Mouse (Mus musculus) limb, embryonic 11.5 days (tissue): ENCODE measurements around the gene Arap1. TPM values are rescaled to one million over a fixed set of nuclear protein-coding genes. Genes with fewer than 3 reads are reported as not detected.

Source experiments
- ATAC-seq: fragments of 200-750 bp; cut with Nextera tagmentation; 2 replicates; pipeline ENCODE4 v1.8.0; 2017; ENCODE audit warnings: low read depth; ENCODE audit not compliant: insufficient number of reproducible peaks, low FRiP score, low TSS enrichment
- DNase-seq: peaks from one replicate; pipeline ENCODE4 v3.0.0-alpha.2; 2015; ENCODE audit warnings: low spot score
- H3K27ac ChIP-seq: fragments of 300-500 bp; sonication (generic); replicated peaks from 2 replicates; pipeline ENCODE4 v1.5.1; 2014; ENCODE audit warnings: low read depth, mild to moderate bottlenecking, low read length
- H3K27me3 ChIP-seq: fragments of 300-500 bp; sonication (generic); 2 replicates; pipeline ENCODE4 v1.6.1; 2014; ENCODE audit warnings: mild to moderate bottlenecking, low read length, mixed read lengths; ENCODE audit not compliant: control insufficient read depth, insufficient read depth
- H3K36me3 ChIP-seq: fragments of 300-500 bp; sonication (generic); 2 replicates; pipeline ENCODE4 v1.6.1; 2014; ENCODE audit warnings: mild to moderate bottlenecking, low read length, moderate library complexity, mixed read lengths; ENCODE audit not compliant: control insufficient read depth, insufficient read depth
- H3K4me1 ChIP-seq: fragments of 300-500 bp; sonication (generic); 2 replicates; pipeline ENCODE4 v1.6.1; 2014; ENCODE audit warnings: low read length, mixed read lengths; ENCODE audit not compliant: control insufficient read depth, insufficient read depth
- H3K4me2 ChIP-seq: fragments of 300-500 bp; sonication (generic); 2 replicates; pipeline ENCODE4 v1.6.1; 2014; ENCODE audit warnings: low read depth, mild to moderate bottlenecking, moderate library complexity; ENCODE audit not compliant: severe bottlenecking
- H3K4me3 ChIP-seq: fragments of 300-500 bp; sonication (generic); 2 replicates; pipeline ENCODE4 v1.5.1; 2014; ENCODE audit warnings: low read depth, low read length
- H3K9ac ChIP-seq: fragments of 300-500 bp; sonication (generic); 2 replicates; pipeline ENCODE4 v1.6.1; 2014; ENCODE audit warnings: mild to moderate bottlenecking, low read length
- H3K9me3 ChIP-seq: fragments of 300-500 bp; sonication (generic); 2 replicates; pipeline ENCODE4 v1.6.1; 2016; ENCODE audit warnings: low read length; ENCODE audit not compliant: control insufficient read depth
- WGBS: fragments of 180-500 bp; shearing (Covaris S2); extraction: QIAGEN DNeasy Blood & Tissue Kit; methylation state at CpG from one replicate; pipeline ENCODE4 v1.1.7; 2014; 5-methylcytosine and 5-hydroxymethylcytosine counted together
- polyA plus RNA-seq: library from polyadenylated mRNA; unstranded; fragments of >200 nt; fragmentation: Nextera tagmentation; extraction: Ambion mirVana; gene quantifications from 2 replicates; pipeline ENCODE4 v1.2.1, GENCODE M21; 2014

The Arap1 gene
- polyA plus RNA-seq, 1 experiment from 2014 or later, result 14.3 TPM

- 66% methylated on average over 3 of the region's 3 CpGs for WGBS
- no peak overlapping the region for H3K9ac ChIP-seq
- no peaks in the 10 kb centered on the region for H3K9me3 ChIP-seq
- no peaks in the 10 kb centered on the region for H3K36me3 ChIP-seq
- no peak overlapping the region for H3K4me2 ChIP-seq
- H3K4me1 ChIP-seq, result peaks cover 3% of the 10 kb centered on the region; the same call in 1 of the 2 replicates
- H3K27me3 ChIP-seq, result no peaks in the 10 kb centered on the region
- H3K27ac ChIP-seq, result no peak overlapping the region
- DNase-seq (no peak), ATAC-seq (no peak)
- H3K4me3 ChIP-seq, result no peak overlapping the region
Measured at GRCm38 (mm10) chr7:101356868-101357267, 9.0 kb downstream of the Arap1 start.

GRCm38 (mm10) chr7:101360406-101360805, 12.5 kb downstream of the Arap1 start:
- H3K4me1 ChIP-seq, result peaks cover 3% of the 10 kb centered on the region; the same call in 1 of the 2 replicates
- no peak overlapping the region for H3K27ac ChIP-seq
- no peak overlapping the region for H3K4me2 ChIP-seq
- ATAC-seq (no peak), DNase-seq (no peak)
- no peaks in the 10 kb centered on the region for H3K27me3 ChIP-seq
- H3K9ac ChIP-seq, result no peak overlapping the region
- WGBS, result 79% methylated on average over 3 of the region's 3 CpGs
- no peak overlapping the region for H3K4me3 ChIP-seq
- no peaks in the 10 kb centered on the region for H3K9me3 ChIP-seq
- no peaks in the 10 kb centered on the region for H3K36me3 ChIP-seq

- no peaks in the 10 kb centered on the region for H3K27me3 ChIP-seq
- ATAC-seq, result no peak
- no peak overlapping the region for H3K9ac ChIP-seq
- no peak overlapping the region for H3K27ac ChIP-seq
- no peak for DNase-seq
- no peak overlapping the region for H3K4me2 ChIP-seq
- H3K4me3 ChIP-seq, result no peak overlapping the region
- no peaks in the 10 kb centered on the region for H3K9me3 ChIP-seq
- H3K4me1 ChIP-seq, result peaks cover 3% of the 10 kb centered on the region; the same call in 1 of the 2 replicates
- WGBS, result 90% methylated on average over 4 of the region's 4 CpGs
- no peaks in the 10 kb centered on the region for H3K36me3 ChIP-seq
Measured at GRCm38 (mm10) chr7:101361021-101361420, 13.2 kb downstream of the Arap1 start.

GRCm38 (mm10) chr7:101361767-101362166, 13.9 kb downstream of the Arap1 start:
- Histone ChIP-seq H3K27ac (no peak overlapping the region), H3K27me3 (no peaks in the 10 kb centered on the region), H3K4me3 (no peak overlapping the region), H3K4me1 (peaks cover 3% of the 10 kb centered on the region; the same call in 1 of the 2 replicates), H3K4me2 (no peak overlapping the region), H3K9me3 (no peaks in the 10 kb centered on the region), H3K36me3 (no peaks in the 10 kb centered on the region), H3K9ac (peak overlapping the region; percentile 17; the same call in 1 of the 2 replicates)
- ATAC-seq, result no peak
- DNase-seq, result no peak
- 61% methylated on average over 4 of the region's 4 CpGs for WGBS

GRCm38 (mm10) chr7:101362791-101363191, 14.9 kb downstream of the Arap1 start:
- WGBS, result 79% methylated on average over 5 of the region's 5 CpGs
- Histone ChIP-seq H3K36me3 (no peaks in the 10 kb centered on the region), H3K4me2 (no peak overlapping the region), H3K9me3 (no peaks in the 10 kb centered on the region), H3K4me1 (no peaks in the 10 kb centered on the region), H3K27ac (no peak overlapping the region), H3K27me3 (no peaks in the 10 kb centered on the region), H3K4me3 (no peak overlapping the region), H3K9ac (no peak overlapping the region)
- DNase-seq (no peak), ATAC-seq (no peak)

- no peaks in the 10 kb centered on the region for H3K27me3 ChIP-seq
- no peaks in the 10 kb centered on the region for H3K36me3 ChIP-seq
- no peak overlapping the region for H3K27ac ChIP-seq
- no peaks in the 10 kb centered on the region for H3K9me3 ChIP-seq
- H3K9ac ChIP-seq, result no peak overlapping the region
- H3K4me1 ChIP-seq, result no peaks in the 10 kb centered on the region
- ATAC-seq (no peak), DNase-seq (no peak)
- no peak overlapping the region for H3K4me3 ChIP-seq
- 84% methylated on average over 5 of the region's 5 CpGs for WGBS
- no peak overlapping the region for H3K4me2 ChIP-seq
Measured at GRCm38 (mm10) chr7:101363914-101364313, 16.0 kb downstream of the Arap1 start.

- no peaks in the 10 kb centered on the region for H3K36me3 ChIP-seq
- no peak overlapping the region for H3K4me2 ChIP-seq
- no peaks in the 10 kb centered on the region for H3K9me3 ChIP-seq
- H3K4me3 ChIP-seq, result no peak overlapping the region
- 67% methylated on average over 11 of the region's 11 CpGs for WGBS
- no peaks in the 10 kb centered on the region for H3K4me1 ChIP-seq
- no peaks in the 10 kb centered on the region for H3K27me3 ChIP-seq
- ATAC-seq, result no peak
- H3K27ac ChIP-seq, result no peak overlapping the region
- H3K9ac ChIP-seq, result no peak overlapping the region
- DNase-seq, result no peak
Measured at GRCm38 (mm10) chr7:101367901-101368852, 20.3 kb downstream of the Arap1 start.

- H3K27ac ChIP-seq, result no peak overlapping the region
- no peaks in the 10 kb centered on the region for H3K4me1 ChIP-seq
- no peak overlapping the region for H3K4me3 ChIP-seq
- no peaks in the 10 kb centered on the region for H3K36me3 ChIP-seq
- ATAC-seq (no peak), DNase-seq (no peak)
- WGBS, result 80% methylated on average over 7 of the region's 7 CpGs
- no peak overlapping the region for H3K4me2 ChIP-seq
- H3K27me3 ChIP-seq, result no peaks in the 10 kb centered on the region
- H3K9ac ChIP-seq, result no peak overlapping the region
- no peaks in the 10 kb centered on the region for H3K9me3 ChIP-seq
Measured at GRCm38 (mm10) chr7:101369666-101370065, 21.8 kb downstream of the Arap1 start.
